Mouse (Mus musculus) cortical plate, adult 2 months (tissue): ENCODE results near the gene Itga9.

Experiments
- CTCF ChIP-seq: fragments of 200-500 bp; IDR thresholded peaks from 2 replicates; pipeline ENCODE4 v1.5.1; 2011; ENCODE audit warnings: mild to moderate bottlenecking, control low read depth, low read length; ENCODE audit not compliant: insufficient read depth; ENCODE audit errors: extremely low read depth
- POLR2A ChIP-seq: fragments of 200-500 bp; IDR thresholded peaks from 2 replicates; pipeline ENCODE4 v1.6.1; 2011; ENCODE audit warnings: mild to moderate bottlenecking, low read length, control low read depth; ENCODE audit not compliant: insufficient read depth; ENCODE audit errors: extremely low read depth

DNA sequence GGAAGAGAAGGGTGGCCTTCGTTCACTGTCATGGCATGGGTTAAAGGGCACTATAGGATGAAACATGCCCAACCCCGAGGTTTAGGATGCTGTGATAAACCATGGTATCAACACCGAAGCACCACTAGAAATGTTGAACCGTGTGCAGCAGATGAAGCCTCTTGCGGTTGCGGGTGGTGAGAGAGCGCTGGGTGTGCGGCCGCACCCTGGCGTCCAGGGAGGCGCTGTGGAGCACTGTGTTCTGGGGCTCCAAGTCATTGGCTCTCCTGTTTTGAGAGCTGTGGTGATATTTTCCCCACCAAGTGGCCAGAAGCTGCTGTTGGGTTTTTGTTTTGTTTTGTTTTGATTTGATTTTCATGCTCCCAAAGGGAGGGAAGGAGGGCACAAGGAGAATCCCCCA lies 272.1 kb downstream of the Itga9 start:
- no peak for TF ChIP-seq CTCF
- TF ChIP-seq POLR2A = no peak
